Mouse (Mus musculus) left cerebral cortex, postnatal 4 days (tissue): Measurements from ENCODE around the gene Gnai2. TPM values are rescaled to one million over a fixed set of nuclear protein-coding genes. Genes with fewer than 3 reads are reported as not detected.

Source experiments
- DNase-seq: peaks from one replicate; pipeline ENCODE4 v3.0.0-alpha.2; 2022
- intact Hi-C: fragments of 180-260 bp; cut with DNase I; formaldehyde crosslinking; loops from one replicate; pipeline ENCODE4 v1.15.1; 2025
- total RNA-seq, 2 experiments: library from RNA; stranded (reverse); gene quantifications; 2 replicates each; pipeline ENCODE4 v1.2.3; 2021

The Gnai2 gene
- total RNA-seq, 2 experiments from 2014 or later: 302 to 303 TPM

DNA sequence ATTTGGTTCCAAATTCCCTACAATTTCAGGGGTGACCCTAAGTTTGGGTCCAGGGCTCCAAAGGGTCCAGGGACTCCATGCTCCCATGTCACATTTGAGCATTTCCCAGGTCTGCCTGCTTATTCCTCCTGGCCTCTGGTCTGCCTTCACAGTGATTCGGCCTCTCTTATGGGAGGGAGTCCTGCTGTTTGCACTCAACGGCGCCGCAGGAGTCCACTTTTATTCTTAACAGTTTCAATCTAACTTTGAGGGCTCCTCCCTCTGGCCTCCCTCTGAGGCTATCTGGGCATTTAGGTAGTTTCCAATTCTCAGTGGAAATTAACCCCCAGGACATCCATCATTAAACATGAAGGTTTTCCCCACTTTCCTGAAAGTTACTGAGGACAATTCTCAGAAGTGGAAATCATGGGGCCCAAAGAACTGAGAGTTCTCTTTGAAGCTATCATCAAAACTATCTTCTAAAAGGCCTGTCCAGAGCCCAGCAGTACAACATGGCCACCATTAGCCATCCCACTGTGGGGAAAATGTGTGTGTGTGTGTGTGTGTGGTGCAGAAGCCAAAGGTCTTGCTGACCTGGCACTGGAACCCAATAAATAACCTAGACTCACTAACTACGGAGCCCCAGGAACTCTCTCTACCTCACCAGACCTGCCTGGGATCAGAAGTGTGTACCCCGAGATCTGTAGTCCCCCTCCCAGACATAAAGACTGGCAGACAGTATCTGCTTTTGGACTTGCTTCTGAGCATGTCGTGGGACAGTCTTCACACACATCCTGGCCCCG lies 40.7 kb downstream of the Gnai2 start:
- no peak for DNase-seq
- intact Hi-C loops: no loop called here

DNA sequence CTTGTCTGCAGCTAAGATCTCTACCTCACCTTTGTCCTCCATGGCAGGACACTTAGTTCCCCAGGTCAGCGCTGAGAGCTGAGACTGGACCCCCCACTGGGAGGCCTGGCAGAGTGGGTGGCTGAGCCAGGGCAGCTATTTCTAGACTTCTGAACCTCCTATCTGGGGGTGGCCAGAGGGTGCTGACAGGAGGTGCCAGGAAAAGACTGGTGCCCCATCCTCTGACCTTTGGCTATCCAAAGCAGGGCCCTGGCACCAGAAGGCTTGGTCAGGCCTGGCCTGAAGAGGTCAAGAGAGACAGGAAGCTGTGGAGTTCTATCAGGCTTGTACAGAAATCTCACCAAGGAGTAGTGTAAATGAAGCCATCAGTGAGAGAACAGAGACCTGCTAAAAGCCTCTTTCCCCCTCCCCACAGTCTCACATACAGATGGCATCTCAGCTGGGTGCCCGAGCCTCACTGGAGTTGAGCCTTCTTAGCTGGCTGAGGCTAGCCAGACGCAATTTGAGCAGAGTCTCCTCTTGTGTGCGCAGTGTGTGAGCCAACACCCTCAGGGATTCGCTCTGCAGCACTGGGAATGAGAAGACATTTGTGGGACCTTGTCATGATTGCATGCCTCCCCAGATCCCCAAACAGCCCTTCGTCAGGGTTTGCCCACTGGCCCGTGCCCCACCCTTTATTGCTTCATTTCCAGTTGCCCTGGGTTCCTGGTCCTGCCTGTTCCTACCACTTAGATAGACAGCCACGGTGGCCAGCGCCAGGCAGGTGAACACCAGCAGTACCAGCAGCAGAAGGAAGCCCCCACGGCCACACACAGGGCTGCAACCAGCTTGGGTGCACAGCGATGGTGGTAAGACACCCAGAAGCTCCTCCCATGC lies 41.8 kb downstream of the Gnai2 start:
- intact Hi-C loops: no loop called here
- DNase-seq: peak; percentile 84

DNA sequence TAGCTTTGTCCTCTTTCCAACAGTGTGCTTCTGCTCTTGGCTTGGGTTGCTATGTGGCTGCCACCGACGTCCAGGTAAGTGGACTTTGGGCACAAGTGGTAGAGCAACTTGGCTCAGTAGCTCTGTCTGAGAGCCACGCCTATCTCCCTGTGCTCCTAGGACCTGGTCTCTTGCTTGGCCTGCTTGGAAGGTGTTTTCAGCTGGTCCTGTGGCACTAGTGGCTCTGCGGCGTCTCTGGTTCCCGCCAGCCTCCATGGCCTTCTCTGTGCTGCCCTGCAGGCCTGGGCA lies 44.5 kb downstream of the Gnai2 start:
- intact Hi-C loops: no loop called here

DNA sequence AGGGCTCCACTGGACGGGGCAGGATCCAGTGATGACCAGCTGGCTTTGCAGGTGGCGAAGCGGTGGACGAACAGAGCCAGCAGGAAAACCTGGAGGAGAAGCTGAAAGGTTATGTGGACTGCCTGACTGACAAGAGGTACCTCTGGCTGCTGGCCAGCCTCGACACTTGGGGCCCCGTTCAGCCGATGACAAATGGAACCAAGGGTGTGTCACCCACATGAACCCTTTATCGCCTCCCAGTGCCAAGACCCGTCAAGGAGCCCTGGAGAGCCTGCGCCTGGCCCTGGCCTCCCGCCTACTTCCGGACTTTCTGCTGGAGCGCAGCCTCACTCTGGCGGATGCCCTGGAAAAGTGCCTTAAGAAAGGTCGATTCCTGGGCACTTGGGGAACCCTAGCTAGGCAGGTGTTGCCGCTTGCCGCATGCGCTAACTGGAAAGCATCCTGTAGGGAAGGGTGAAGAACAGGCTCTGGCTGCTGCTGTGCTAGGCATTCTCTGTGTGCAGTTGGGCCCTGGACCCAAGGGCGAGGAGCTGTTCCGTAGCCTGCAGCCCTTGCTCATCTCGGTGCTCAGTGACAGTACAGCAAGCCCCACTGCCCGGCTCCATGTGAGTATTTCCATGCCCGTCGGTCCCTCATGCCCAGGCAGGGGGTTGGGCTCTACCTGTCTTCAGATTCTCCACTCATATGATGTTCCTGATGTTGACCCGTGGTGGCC lies 45.0 kb downstream of the Gnai2 start:
- intact Hi-C loops: no loop called here

More for the DNA sequence above, 44.5 kb downstream of the Gnai2 start:
- DNase-seq: no peak

DNA sequence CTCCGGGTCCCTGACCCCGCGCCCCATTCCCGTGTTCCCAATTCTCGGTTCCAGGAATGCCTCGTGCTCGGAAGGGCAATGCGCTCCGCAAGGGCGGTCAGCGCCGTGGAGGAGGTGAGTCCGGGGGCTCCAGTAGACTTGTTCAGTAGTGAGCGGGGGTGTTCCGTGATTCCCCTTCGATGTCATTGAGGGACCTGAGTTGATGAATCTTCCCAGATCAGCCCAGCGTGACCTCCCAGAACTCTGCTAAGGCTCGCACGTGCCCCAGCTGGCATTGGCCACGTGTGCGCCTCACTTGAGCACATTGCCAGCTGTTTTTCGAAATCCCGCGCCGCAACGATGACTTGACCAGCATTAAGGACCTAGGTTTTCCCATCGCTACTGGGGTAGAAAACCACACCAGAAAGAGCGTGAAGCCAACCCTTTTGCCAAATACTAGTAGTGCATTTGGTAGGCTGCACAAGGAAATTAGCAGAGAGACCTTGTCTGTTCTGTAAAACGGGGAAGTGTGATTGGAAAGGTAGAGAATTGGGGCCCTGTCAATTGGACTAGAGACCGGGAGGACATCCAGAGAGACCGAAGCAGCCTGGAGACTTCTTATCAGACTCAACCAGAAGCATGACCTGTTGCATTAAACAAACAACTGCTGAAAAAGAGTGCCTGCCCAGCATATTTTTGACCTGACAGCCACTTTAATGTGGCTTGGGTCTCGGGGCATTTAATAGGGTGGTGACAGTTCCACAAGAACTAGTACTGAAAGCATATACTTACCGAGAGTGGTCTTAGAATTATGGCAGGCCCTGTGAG lies 47.1 kb downstream of the Gnai2 start:
- peak; percentile 39 for DNase-seq
- intact Hi-C loops: no loop called here

More for the DNA sequence above, 45.0 kb downstream of the Gnai2 start:
- no peak for DNase-seq

- intact Hi-C loops: no loop called here
Measured at GRCm38 (mm10) chr9:107586974-107587832, 48.0 kb downstream of the Gnai2 start, which contains the start of gene Ifrd2. Ifrd2 (plus strand) TSS chr9:107587642.

GRCm38 (mm10) chr9:107586504-107586903 lies 48.7 kb downstream of the Gnai2 start:
- intact Hi-C loops: no loop called here
- no peak for DNase-seq

More at GRCm38 (mm10) chr9:107586974-107587832, 48.0 kb downstream of the Gnai2 start, which contains the start of gene Ifrd2:
- DNase-seq: peak; percentile 97

DNA sequence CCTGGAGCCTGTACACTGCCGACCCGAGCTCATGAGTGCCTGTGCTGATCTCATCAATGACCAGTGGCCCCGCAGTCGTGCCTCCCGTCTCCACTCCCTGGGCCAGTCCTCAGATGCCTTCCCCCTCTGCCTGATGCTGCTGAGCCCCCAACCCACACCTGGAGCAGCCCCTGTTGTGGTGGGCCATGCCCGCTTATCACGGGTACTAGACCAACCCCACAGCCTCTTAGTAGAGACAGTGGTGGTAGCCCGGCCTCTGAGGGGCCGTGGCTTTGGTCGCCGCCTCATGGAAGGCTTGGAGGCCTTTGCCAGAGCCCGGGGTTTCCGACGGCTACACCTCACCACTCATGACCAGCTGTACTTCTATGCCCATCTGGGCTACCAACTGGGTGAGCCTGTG lies 52.0 kb downstream of the Gnai2 start:
- no peak for DNase-seq
- intact Hi-C loops: no loop called here

- intact Hi-C loops: no loop called here
- DNase-seq: no peak
Measured at GRCm38 (mm10) chr9:107582509-107583062, 52.6 kb downstream of the Gnai2 start.

DNA sequence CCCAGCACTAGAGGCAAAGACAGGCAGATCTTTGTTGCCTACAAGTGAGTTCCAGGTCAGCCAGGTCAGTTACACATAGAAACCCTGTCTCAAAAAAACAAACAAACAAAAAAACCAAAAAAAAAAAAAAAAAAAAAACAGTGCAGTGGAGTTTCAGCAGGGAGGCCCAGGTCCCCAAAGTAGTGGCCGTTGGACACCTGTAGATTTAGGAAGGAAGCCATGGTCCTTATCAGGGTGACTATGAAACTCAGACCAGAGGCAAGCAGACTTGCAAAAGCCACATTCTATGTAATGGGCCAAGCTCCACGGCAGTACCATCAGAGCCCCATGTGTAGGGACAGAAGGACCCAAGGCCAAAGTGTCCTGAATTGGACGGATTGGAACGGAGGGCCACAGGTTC lies 53.6 kb downstream of the Gnai2 start:
- DNase-seq: no peak

GRCm38 (mm10) chr9:107580501-107581317 lies 54.5 kb downstream of the Gnai2 start, which contains the start of gene Hyal3:
Hyal3 (plus strand) TSS chr9:107580818.
- DNase-seq: peak; percentile 87
- intact Hi-C loops: no loop called here

More for the DNA sequence above, 53.6 kb downstream of the Gnai2 start:
- intact Hi-C loops: no loop called here

DNA sequence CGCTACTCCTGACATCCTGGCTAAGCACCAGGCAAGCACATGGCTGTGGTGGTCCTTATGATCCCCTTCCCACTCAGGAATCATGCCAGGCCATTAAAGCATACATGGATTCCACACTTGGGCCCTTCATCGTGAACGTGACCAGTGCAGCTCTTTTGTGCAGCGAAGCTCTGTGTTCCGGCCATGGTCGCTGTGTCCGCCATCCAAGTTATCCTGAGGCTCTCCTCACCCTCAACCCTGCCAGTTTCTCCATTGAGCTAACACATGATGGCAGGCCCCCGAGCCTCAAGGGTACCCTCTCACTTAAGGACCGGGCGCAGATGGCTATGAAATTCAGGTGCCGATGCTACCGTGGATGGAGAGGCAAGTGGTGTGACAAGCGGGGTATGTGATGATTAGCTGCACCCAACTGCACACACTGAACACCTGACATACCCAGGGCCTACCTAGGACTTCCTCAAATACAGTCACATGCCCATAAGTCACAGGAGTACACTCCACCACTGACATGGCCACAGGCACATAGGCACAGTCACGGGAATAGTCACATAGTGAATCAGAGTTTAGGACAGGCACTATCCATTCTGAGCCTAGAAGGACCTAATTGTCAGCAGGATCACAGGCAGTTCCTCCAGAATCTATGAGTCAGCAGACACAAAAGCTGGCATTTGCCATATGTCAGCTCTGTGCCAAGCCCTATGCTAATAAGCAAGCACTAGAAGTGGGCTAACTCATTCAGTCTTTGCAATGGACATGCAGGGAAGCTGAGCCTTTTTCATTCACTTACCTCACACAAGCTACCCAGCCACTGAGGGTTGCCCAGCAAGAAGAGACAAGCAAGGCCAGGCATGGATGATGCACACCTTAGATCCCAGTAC lies 55.9 kb downstream of the Gnai2 start:
- intact Hi-C loops: no loop called here
- no peak for DNase-seq

GRCm38 (mm10) chr9:107578587-107578986 lies 56.6 kb downstream of the Gnai2 start, which contains the start of gene Naa80:
Naa80 (plus strand) TSS chr9:107578887.
- intact Hi-C loops: no loop called here
- no peak for DNase-seq

GRCm38 (mm10) chr9:107577871-107578270 lies 57.3 kb downstream of the Gnai2 start:
- intact Hi-C loops: no loop called here
- no peak for DNase-seq

GRCm38 (mm10) chr9:107576357-107577107 lies 58.6 kb downstream of the Gnai2 start, which contains the start of gene Hyal1:
Hyal1 (plus strand) TSS chr9:107576927.
- DNase-seq: peak; percentile 90
- intact Hi-C loops: no loop called here
